Mouse (Mus musculus): ENCODE measurements around the gene Cog6. TPM values are rescaled to one million over a fixed set of nuclear protein-coding genes. Genes with fewer than 3 reads are reported as not detected.

Gene Cog6
- polyA plus RNA-seq (2014; fragmentation: Nextera tagmentation; extraction: Ambion mirVana), result 58.1 and 62.9 TPM in 2 replicates

- Histone ChIP-seq H3K9ac (peak within 1 kb of the TSS; percentile 86), H3K27ac (peak within 1 kb of the TSS; percentile 86), H3K4me2 (replicated peaks) (peak within 1 kb of the TSS; percentile 76), H3K27me3 (ENCODE audit: control insufficient read depth, insufficient read depth, low read length) (no peaks in the 10 kb centered on the region), H3K36me3 (replicated peaks; ENCODE audit: control insufficient read depth, insufficient read depth) (peaks cover 25% of the 10 kb centered on the region), H3K4me3 (replicated peaks; ENCODE audit: low read length) (peak within 1 kb of the TSS; percentile 89), H3K4me1 (replicated peaks; ENCODE audit: control insufficient read depth, insufficient read depth, low read length) (peaks cover 10% of the 10 kb centered on the region; the same call in 1 of the 2 replicates), H3K9me3 (ENCODE audit: control insufficient read depth, low read length) (no peaks in the 10 kb centered on the region)
- DNase-seq (ENCODE audit: low spot score) (peak; percentile 97), ATAC-seq (ENCODE audit: low FRiP score) (peak; percentile 96)
- WGBS, result 6% methylated on average over 53 of the region's 53 CpGs
These were observed at the start of gene Cog6 for GRCm38 (mm10) chr3:53016436-53017340. Gene Cog6, minus strand, starts transcription at chr3:53017237.

- H3K9me3 ChIP-seq (ENCODE audit: control insufficient read depth, low read length), result no peaks in the 10 kb centered on the region
- no peak overlapping the region for H3K27ac ChIP-seq
- ATAC-seq (ENCODE audit: low FRiP score) (no peak), DNase-seq (ENCODE audit: low spot score) (no peak)
- no peaks in the 10 kb centered on the region for H3K27me3 ChIP-seq (ENCODE audit: control insufficient read depth, insufficient read depth, low read length)
- H3K4me2 ChIP-seq (replicated peaks), result no peak overlapping the region
- H3K9ac ChIP-seq, result no peak overlapping the region
- peaks cover 12% of the 10 kb centered on the region; the same call in 1 of the 2 replicates for H3K4me1 ChIP-seq (replicated peaks; ENCODE audit: control insufficient read depth, insufficient read depth, low read length)
- 89% methylated on average over 4 of the region's 4 CpGs for WGBS
- no peak overlapping the region for H3K4me3 ChIP-seq (replicated peaks; ENCODE audit: low read length)
- H3K36me3 ChIP-seq (replicated peaks; ENCODE audit: control insufficient read depth, insufficient read depth), result no peaks in the 10 kb centered on the region
These were observed 49.0 kb upstream of the Cog6 start for GRCm38 (mm10) chr3:53066095-53066372.

DNA sequence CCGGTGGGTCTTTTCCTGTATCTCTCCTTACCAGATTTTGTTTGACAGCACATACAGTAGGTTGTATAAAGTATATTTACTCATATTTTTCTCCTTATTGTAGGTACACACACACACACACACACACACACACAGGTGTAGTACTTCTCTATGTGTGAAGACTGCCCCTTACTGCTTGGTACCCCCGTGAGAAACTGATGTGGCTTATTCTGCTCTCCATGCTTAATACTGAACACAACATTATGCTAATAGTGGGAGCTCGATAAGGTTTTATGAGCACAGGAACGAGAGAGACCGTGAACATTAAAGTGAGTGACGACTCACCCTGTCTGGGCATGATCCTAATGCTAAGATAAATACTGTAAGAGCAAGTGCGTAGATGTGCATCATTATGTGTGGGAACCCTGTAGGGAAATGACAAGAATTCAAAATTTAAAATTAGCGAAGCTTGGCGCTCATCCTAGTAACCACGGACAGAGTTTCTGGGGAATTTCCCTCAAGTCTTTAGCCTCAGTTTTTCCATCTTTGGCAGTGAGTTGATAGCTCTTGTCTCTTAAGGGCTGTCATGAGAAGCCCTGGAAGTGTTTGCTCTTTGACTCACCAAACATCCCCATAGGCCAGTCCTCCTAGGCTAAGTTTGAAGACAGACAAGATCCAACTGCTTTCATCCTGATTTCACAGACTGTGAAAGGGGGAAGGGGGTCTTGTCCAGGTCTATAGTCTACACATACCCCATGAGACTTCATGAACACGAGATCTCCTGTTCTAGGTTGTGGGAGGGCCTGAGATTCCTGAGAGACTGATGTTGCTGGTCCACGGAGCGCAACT, 48.4 kb upstream of the Cog6 start:
- no peak overlapping the region for H3K27ac ChIP-seq
- DNase-seq (ENCODE audit: low spot score) (no peak), ATAC-seq (ENCODE audit: low FRiP score) (no peak)
- no peak overlapping the region for H3K4me2 ChIP-seq (replicated peaks)
- no peak overlapping the region for H3K9ac ChIP-seq
- 75% methylated on average over 13 of the region's 13 CpGs for WGBS
- H3K4me3 ChIP-seq (replicated peaks; ENCODE audit: low read length), result no peak overlapping the region
- H3K36me3 ChIP-seq (replicated peaks; ENCODE audit: control insufficient read depth, insufficient read depth), result no peaks in the 10 kb centered on the region
- no peaks in the 10 kb centered on the region for H3K27me3 ChIP-seq (ENCODE audit: control insufficient read depth, insufficient read depth, low read length)
- H3K4me1 ChIP-seq (replicated peaks; ENCODE audit: control insufficient read depth, insufficient read depth, low read length), result peaks cover 8% of the 10 kb centered on the region; the same call in 1 of the 2 replicates
- H3K9me3 ChIP-seq (ENCODE audit: control insufficient read depth, low read length), result no peaks in the 10 kb centered on the region

DNA sequence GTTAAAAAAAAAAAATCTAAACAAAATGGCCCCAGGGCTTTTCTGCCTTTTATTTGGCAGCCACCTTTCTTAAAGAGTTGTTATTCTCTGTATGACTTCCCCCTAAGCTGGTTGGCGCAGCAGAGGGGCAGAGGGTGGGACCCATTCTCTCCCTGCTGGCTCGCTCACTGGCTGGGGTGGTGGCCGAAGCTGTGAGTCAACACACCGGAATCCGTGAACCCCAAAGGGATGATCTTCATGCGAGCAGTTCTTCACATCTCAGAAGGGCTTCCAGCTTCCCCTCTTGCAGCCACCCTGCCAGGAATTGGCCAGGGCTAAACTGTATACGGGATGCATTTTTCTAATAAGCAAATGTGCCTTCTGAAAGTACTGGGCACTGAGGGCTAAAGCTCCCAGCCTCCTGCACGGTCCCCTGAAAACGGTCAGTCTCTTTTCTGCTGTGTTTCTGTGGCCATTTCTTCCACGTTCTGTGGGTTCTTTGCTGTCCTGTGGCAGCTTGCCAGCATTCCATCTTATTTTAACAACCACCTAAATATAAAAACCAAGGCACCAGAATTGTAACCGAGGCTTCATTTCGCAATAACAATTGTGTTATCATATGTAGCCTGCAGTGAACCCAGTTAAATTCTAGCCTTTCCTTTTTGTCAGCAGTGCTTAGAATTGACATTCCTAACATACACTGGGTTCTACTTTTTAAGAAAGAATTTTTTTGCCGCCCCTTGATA, 46.5 kb upstream of the Cog6 start:
- no peak for ATAC-seq (ENCODE audit: low FRiP score)
- WGBS, result 63% methylated on average over 13 of the region's 13 CpGs
- H3K27ac ChIP-seq, result no peak overlapping the region

GRCm38 (mm10) chr3:53059959-53060358, 42.9 kb upstream of the Cog6 start:
- H3K9me3 ChIP-seq (ENCODE audit: control insufficient read depth, low read length), result no peaks in the 10 kb centered on the region
- no peak overlapping the region for H3K4me2 ChIP-seq (replicated peaks)
- no peaks in the 10 kb centered on the region for H3K27me3 ChIP-seq (ENCODE audit: control insufficient read depth, insufficient read depth, low read length)
- no peak overlapping the region for H3K27ac ChIP-seq
- ATAC-seq (ENCODE audit: low FRiP score) (no peak), DNase-seq (ENCODE audit: low spot score) (no peak)
- H3K36me3 ChIP-seq (replicated peaks; ENCODE audit: control insufficient read depth, insufficient read depth), result no peaks in the 10 kb centered on the region
- WGBS, result 89% methylated on average over 2 of the region's 2 CpGs
- H3K4me1 ChIP-seq (replicated peaks; ENCODE audit: control insufficient read depth, insufficient read depth, low read length), result peaks cover 3% of the 10 kb centered on the region; the same call in 1 of the 2 replicates
- H3K9ac ChIP-seq, result no peak overlapping the region
- no peak overlapping the region for H3K4me3 ChIP-seq (replicated peaks; ENCODE audit: low read length)

More for the DNA sequence above, 46.5 kb upstream of the Cog6 start:
- H3K9ac ChIP-seq, result no peak overlapping the region
- no peaks in the 10 kb centered on the region for H3K9me3 ChIP-seq (ENCODE audit: control insufficient read depth, low read length)
- H3K4me3 ChIP-seq (replicated peaks; ENCODE audit: low read length), result no peak overlapping the region
- no peaks in the 10 kb centered on the region for H3K36me3 ChIP-seq (replicated peaks; ENCODE audit: control insufficient read depth, insufficient read depth)
- no peak overlapping the region for H3K4me2 ChIP-seq (replicated peaks)
- H3K4me1 ChIP-seq (replicated peaks; ENCODE audit: control insufficient read depth, insufficient read depth, low read length), result peaks cover 7% of the 10 kb centered on the region; the same call in 1 of the 2 replicates
- H3K27me3 ChIP-seq (ENCODE audit: control insufficient read depth, insufficient read depth, low read length), result no peaks in the 10 kb centered on the region
- DNase-seq (ENCODE audit: low spot score), result no peak

- H3K4me1 ChIP-seq (replicated peaks; ENCODE audit: control insufficient read depth, insufficient read depth, low read length), result peaks cover 14% of the 10 kb centered on the region
- no peaks in the 10 kb centered on the region for H3K36me3 ChIP-seq (replicated peaks; ENCODE audit: control insufficient read depth, insufficient read depth)
- WGBS, result 86% methylated on average over 10 of the region's 10 CpGs
- no peak overlapping the region for H3K9ac ChIP-seq
- no peak for ATAC-seq (ENCODE audit: low FRiP score)
- no peak overlapping the region for H3K4me3 ChIP-seq (replicated peaks; ENCODE audit: low read length)
- no peak for DNase-seq (ENCODE audit: low spot score)
- H3K27me3 ChIP-seq (ENCODE audit: control insufficient read depth, insufficient read depth, low read length), result no peaks in the 10 kb centered on the region
- no peak overlapping the region for H3K4me2 ChIP-seq (replicated peaks)
- H3K9me3 ChIP-seq (ENCODE audit: control insufficient read depth, low read length), result no peaks in the 10 kb centered on the region
- no peak overlapping the region for H3K27ac ChIP-seq
These were observed 39.4 kb upstream of the Cog6 start for GRCm38 (mm10) chr3:53056430-53056829.

DNA sequence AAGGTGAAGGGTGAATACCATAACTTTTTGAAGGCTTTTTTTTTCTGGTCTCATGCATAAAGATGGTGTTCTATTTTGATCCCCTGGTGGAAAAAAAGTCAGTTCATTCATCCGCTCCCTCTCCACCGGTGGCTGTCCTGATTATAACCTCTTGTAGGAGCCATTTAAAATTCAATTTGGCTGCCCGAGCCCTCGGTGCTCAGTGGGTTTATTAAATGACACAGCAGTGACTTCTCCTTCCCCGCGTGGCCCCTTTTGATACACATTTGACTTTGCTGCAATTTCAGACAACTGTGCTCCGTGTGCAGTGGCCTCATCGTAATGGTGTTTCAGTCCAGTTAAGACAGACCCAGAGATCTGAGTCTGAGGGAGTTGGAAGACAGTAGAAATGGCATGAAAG, 35.3 kb upstream of the Cog6 start:
- Histone ChIP-seq H3K36me3 (replicated peaks; ENCODE audit: control insufficient read depth, insufficient read depth) (no peaks in the 10 kb centered on the region), H3K9ac (no peak overlapping the region), H3K4me1 (replicated peaks; ENCODE audit: control insufficient read depth, insufficient read depth, low read length) (peaks cover 14% of the 10 kb centered on the region), H3K27ac (no peak overlapping the region), H3K9me3 (ENCODE audit: control insufficient read depth, low read length) (no peaks in the 10 kb centered on the region), H3K27me3 (ENCODE audit: control insufficient read depth, insufficient read depth, low read length) (no peaks in the 10 kb centered on the region), H3K4me3 (replicated peaks; ENCODE audit: low read length) (no peak overlapping the region), H3K4me2 (replicated peaks) (peak overlapping the region; percentile 24)
- no peak for DNase-seq (ENCODE audit: low spot score)
- ATAC-seq (ENCODE audit: low FRiP score), result no peak
- WGBS, result 17% methylated on average over 8 of the region's 8 CpGs

- 81% methylated on average over 6 of the region's 6 CpGs for whole genome bisulfite sequencing
- H3K4me2 ChIP-seq (replicated peaks), result peak overlapping the region; percentile 22; the same call in 1 of the 2 replicates
- H3K27ac ChIP-seq, result no peak overlapping the region
- no peak overlapping the region for H3K9ac ChIP-seq
- no peaks in the 10 kb centered on the region for H3K36me3 ChIP-seq (replicated peaks; ENCODE audit: control insufficient read depth, insufficient read depth)
- peaks cover 10% of the 10 kb centered on the region; the same call in 1 of the 2 replicates for H3K4me1 ChIP-seq (replicated peaks; ENCODE audit: control insufficient read depth, insufficient read depth, low read length)
- DNase-seq (ENCODE audit: low spot score), result no peak
- no peaks in the 10 kb centered on the region for H3K27me3 ChIP-seq (ENCODE audit: control insufficient read depth, insufficient read depth, low read length)
- H3K4me3 ChIP-seq (replicated peaks; ENCODE audit: low read length), result no peak overlapping the region
- no peaks in the 10 kb centered on the region for H3K9me3 ChIP-seq (ENCODE audit: control insufficient read depth, low read length)
- no peak for ATAC-seq (ENCODE audit: low FRiP score)
These were observed 29.3 kb upstream of the Cog6 start for GRCm38 (mm10) chr3:53046371-53046770.

- no peaks in the 10 kb centered on the region for H3K27me3 ChIP-seq (ENCODE audit: control insufficient read depth, insufficient read depth, low read length)
- H3K36me3 ChIP-seq (replicated peaks; ENCODE audit: control insufficient read depth, insufficient read depth), result no peaks in the 10 kb centered on the region
- no peak overlapping the region for H3K9ac ChIP-seq
- WGBS, result 89% methylated on average over 4 of the region's 4 CpGs
- H3K9me3 ChIP-seq (ENCODE audit: control insufficient read depth, low read length), result no peaks in the 10 kb centered on the region
- H3K4me2 ChIP-seq (replicated peaks), result peak overlapping the region; percentile 30
- H3K4me3 ChIP-seq (replicated peaks; ENCODE audit: low read length), result no peak overlapping the region
- H3K4me1 ChIP-seq (replicated peaks; ENCODE audit: control insufficient read depth, insufficient read depth, low read length), result peaks cover 15% of the 10 kb centered on the region; the same call in 1 of the 2 replicates
- no peak overlapping the region for H3K27ac ChIP-seq
- no peak for DNase-seq (ENCODE audit: low spot score)
- no peak for ATAC-seq (ENCODE audit: low FRiP score)
These were observed 28.7 kb upstream of the Cog6 start for GRCm38 (mm10) chr3:53045697-53046096.
